ENCODE assay signal across 46 mouse cellular contexts in the genomic region with DNA sequence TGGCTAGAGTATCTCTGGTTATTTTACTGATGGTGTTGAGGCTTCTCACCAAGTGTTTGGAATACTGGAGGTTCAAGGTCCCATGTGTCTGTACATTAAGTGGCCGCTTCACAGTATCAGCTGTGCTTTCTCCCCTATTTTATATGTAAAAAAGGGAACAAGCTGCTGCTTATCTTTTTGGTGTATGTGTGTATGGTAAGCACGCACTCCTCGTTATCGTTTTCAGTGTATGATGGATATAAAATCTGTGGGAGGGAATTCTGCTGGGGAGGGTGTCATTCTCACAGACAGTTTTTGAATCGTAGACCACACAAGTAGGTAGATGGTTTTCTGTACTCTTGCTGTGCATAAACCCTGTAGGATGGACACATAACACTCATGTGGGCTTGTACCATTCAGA. TPM values are rescaled to one million over a fixed set of nuclear protein-coding genes. Genes with fewer than 3 reads are reported as not detected.
"Had no signal": no experiment of that assay in that cellular context is flagged by ENCODE, and none has a peak within 500 bp of the region (broad histone marks: within the 10 kb centered on the region; RNA-seq: fewer than 3 reads in every experiment).

No protein-coding gene starts in this region.

- H3K4me1 ChIP-seq: limb, embryonic 13.5 days; liver, embryonic 12.5 days; liver, embryonic 13.5 days; liver, embryonic 15.5 days; lung, embryonic 15.5 days; midbrain, embryonic 15.5 days had no signal

- H3K9me3 ChIP-seq: limb, embryonic 10.5 days; limb, embryonic 12.5 days; limb, embryonic 13.5 days; limb, embryonic 15.5 days; liver, embryonic 12.5 days; liver, embryonic 13.5 days; liver, embryonic 15.5 days; lung, embryonic 15.5 days; midbrain, embryonic 10.5 days; midbrain, embryonic 12.5 days; midbrain, embryonic 13.5 days; midbrain, embryonic 15.5 days; neural tube, embryonic 12.5 days had no signal

- H3K9ac ChIP-seq: limb, embryonic 12.5 days; limb, embryonic 13.5 days; limb, embryonic 15.5 days; liver, embryonic 12.5 days; liver, embryonic 13.5 days; liver, embryonic 14.5 days; liver, embryonic 15.5 days; liver, postnatal 0 days; lung, embryonic 14.5 days; lung, embryonic 15.5 days; midbrain, embryonic 12.5 days; midbrain, embryonic 13.5 days; midbrain, embryonic 15.5 days; neural tube, embryonic 12.5 days had no signal

- H3K36me3 ChIP-seq: limb, embryonic 10.5 days; limb, embryonic 12.5 days; limb, embryonic 13.5 days; liver, embryonic 12.5 days; liver, embryonic 13.5 days; liver, embryonic 15.5 days; lung, embryonic 15.5 days; midbrain, embryonic 10.5 days; midbrain, embryonic 12.5 days; midbrain, embryonic 13.5 days; midbrain, embryonic 15.5 days; neural tube, embryonic 12.5 days had no signal

- H3K27ac ChIP-seq: limb, embryonic 10.5 days; limb, embryonic 12.5 days; limb, embryonic 13.5 days; limb, embryonic 15.5 days; liver, embryonic 12.5 days; liver, embryonic 13.5 days; liver, embryonic 14.5 days; liver, embryonic 15.5 days; lung, embryonic 15.5 days; macrophage; midbrain, embryonic 10.5 days; midbrain, embryonic 12.5 days; midbrain, embryonic 13.5 days; midbrain, embryonic 15.5 days; neural tube, embryonic 12.5 days had no signal

- H3K4me3 ChIP-seq: limb, embryonic 10.5 days; limb, embryonic 12.5 days; limb, embryonic 13.5 days; limb, embryonic 15.5 days; liver, embryonic 12.5 days; liver, embryonic 13.5 days; liver, embryonic 15.5 days; lung, embryonic 15.5 days; midbrain, embryonic 10.5 days; midbrain, embryonic 12.5 days; midbrain, embryonic 13.5 days; midbrain, embryonic 15.5 days; myocyte; neural tube, embryonic 12.5 days had no signal

- DNase-seq: left cerebral cortex, postnatal 4 days; liver; liver, embryonic 13.5 days; liver, postnatal 0 days; lung, adult 18-20 months; lung, adult 2 months; lung, embryonic 14.5 days; lung, postnatal 10 days; lung, postnatal 14 days; lung, postnatal 36 days; lung, postnatal 4 days; midbrain, embryonic 14.5 days had no signal

RNA-seq across cellular contexts. Expression of a gene that starts 39.8 kb away (rescaled TPM):
- polyA plus RNA-seq: macrophage had no signal

RNA-seq across cellular contexts. Expression of a gene that starts 47.5 kb away (rescaled TPM):
- total RNA-seq: left cerebral cortex, postnatal 10 days; left cerebral cortex, postnatal 14 days; left cerebral cortex, postnatal 25 days; left cerebral cortex, postnatal 36 days; left cerebral cortex, postnatal 4 days; liver, adult 2 months; megakaryocyte progenitor cell, adult 5-6 weeks; megakaryocyte, adult 5-6 weeks; megakaryocyte-erythroid progenitor cell, adult 5-6 weeks; midbrain, postnatal 0 days; monocyte, adult 5-6 weeks had no signal
- polyA plus RNA-seq: limb, embryonic 10.5 days; limb, embryonic 11.5 days; limb, embryonic 14.5 days; limb, embryonic 15.5 days; liver, adult 2 months; liver, embryonic 11.5 days; liver, embryonic 12.5 days; liver, embryonic 13.5 days; liver, embryonic 14.5 days; liver, embryonic 15.5 days; liver, embryonic 16.5 days; liver, postnatal 0 days; lung, adult 2 months; lung, embryonic 14.5 days; lung, embryonic 15.5 days; lung, embryonic 16.5 days; lung, postnatal 0 days; macrophage; midbrain, embryonic 10.5 days; midbrain, embryonic 11.5 days; midbrain, embryonic 14.5 days; neural tube, embryonic 11.5 days had no signal

RNA-seq across cellular contexts. Expression of a gene that starts 47.5 kb away (rescaled TPM):
- total RNA-seq: left cerebral cortex, postnatal 10 days; left cerebral cortex, postnatal 14 days; left cerebral cortex, postnatal 25 days; left cerebral cortex, postnatal 36 days; left cerebral cortex, postnatal 4 days; liver, adult 2 months; megakaryocyte progenitor cell, adult 5-6 weeks; megakaryocyte, adult 5-6 weeks; megakaryocyte-erythroid progenitor cell, adult 5-6 weeks; midbrain, postnatal 0 days; monocyte, adult 5-6 weeks had no signal
- polyA plus RNA-seq: limb, embryonic 10.5 days; limb, embryonic 11.5 days; limb, embryonic 12.5 days; limb, embryonic 13.5 days; limb, embryonic 14.5 days; limb, embryonic 15.5 days; liver, adult 2 months; liver, embryonic 11.5 days; liver, embryonic 12.5 days; liver, embryonic 13.5 days; liver, embryonic 14.5 days; liver, embryonic 15.5 days; liver, embryonic 16.5 days; liver, postnatal 0 days; lung, adult 2 months; lung, embryonic 14.5 days; lung, embryonic 15.5 days; lung, embryonic 16.5 days; lung, postnatal 0 days; macrophage; midbrain, embryonic 10.5 days; midbrain, embryonic 11.5 days; midbrain, embryonic 14.5 days; midbrain, embryonic 15.5 days; myocyte; neural tube, embryonic 11.5 days had no signal

RNA-seq across cellular contexts. Expression of a gene that starts 48.7 kb away (rescaled TPM):
- total RNA-seq: left cerebral cortex, postnatal 10 days; left cerebral cortex, postnatal 14 days; left cerebral cortex, postnatal 25 days; left cerebral cortex, postnatal 36 days; left cerebral cortex, postnatal 4 days; liver, adult 2 months; megakaryocyte progenitor cell, adult 5-6 weeks; megakaryocyte, adult 5-6 weeks; megakaryocyte-erythroid progenitor cell, adult 5-6 weeks; midbrain, postnatal 0 days; monocyte, adult 5-6 weeks had no signal
- polyA plus RNA-seq: limb, embryonic 10.5 days; limb, embryonic 12.5 days; limb, embryonic 13.5 days; limb, embryonic 14.5 days; liver, adult 2 months; liver, embryonic 11.5 days; liver, embryonic 12.5 days; liver, embryonic 13.5 days; liver, embryonic 14.5 days; liver, embryonic 15.5 days; liver, embryonic 16.5 days; liver, postnatal 0 days; lung, adult 2 months; lung, embryonic 14.5 days; lung, embryonic 15.5 days; lung, embryonic 16.5 days; lung, postnatal 0 days; macrophage; midbrain, embryonic 11.5 days; midbrain, embryonic 12.5 days; midbrain, embryonic 13.5 days; midbrain, embryonic 14.5 days; midbrain, embryonic 16.5 days; midbrain, postnatal 0 days; myocyte; neural tube, embryonic 12.5 days had no signal
